Mouse (Mus musculus) midbrain, postnatal 0 days (tissue): ENCODE measurements at regions not wholly inside any gene's neighbourhood (a gene's known extent, or its start where the extent isn't known, plus 50 kb on each side); places are given as distances from the start of the nearest gene placed in this dataset.

Experiments
- ATAC-seq: fragments of 200-750 bp; cut with Nextera tagmentation; 2 replicates; pipeline ENCODE4 v1.8.0; 2017; ENCODE audit warnings: moderate number of reproducible peaks, mild to moderate bottlenecking, moderate TSS enrichment, moderate library complexity; ENCODE audit not compliant: low FRiP score
- DNase-seq: peaks from one replicate; pipeline ENCODE4 v3.0.0-alpha.2; 2015; ENCODE audit warnings: low spot score
- H3K27ac ChIP-seq: fragments of 300-500 bp; sonication (generic); 2 replicates; pipeline ENCODE4 v1.5.1; 2014; ENCODE audit warnings: low read depth, mild to moderate bottlenecking, low read length, mixed read lengths
- H3K27me3 ChIP-seq: fragments of 300-500 bp; sonication (generic); 2 replicates; pipeline ENCODE4 v1.6.1; 2014; ENCODE audit warnings: low read length, control low read depth, mixed read lengths; ENCODE audit not compliant: insufficient read depth
- H3K36me3 ChIP-seq: fragments of 300-500 bp; sonication (generic); 2 replicates; pipeline ENCODE4 v1.6.1; 2014; ENCODE audit warnings: low read length, control low read depth, mixed read lengths; ENCODE audit not compliant: insufficient read depth
- H3K4me1 ChIP-seq: fragments of 300-500 bp; sonication (generic); 2 replicates; pipeline ENCODE4 v1.6.1; 2014; ENCODE audit warnings: mild to moderate bottlenecking, control low read depth, antibody characterized with exemption, low read length, mixed read lengths; ENCODE audit not compliant: insufficient read depth
- H3K4me2 ChIP-seq: fragments of 300-500 bp; sonication (generic); 2 replicates; pipeline ENCODE4 v1.6.1; 2014; ENCODE audit warnings: low read depth, mild to moderate bottlenecking, low read length, mixed read lengths; ENCODE audit not compliant: poor library complexity, severe bottlenecking
- H3K4me3 ChIP-seq: fragments of 300-500 bp; sonication (generic); 2 replicates; pipeline ENCODE4 v1.5.1; 2014; ENCODE audit warnings: low read depth, mild to moderate bottlenecking, low read length, moderate library complexity
- H3K9ac ChIP-seq: fragments of 300-500 bp; sonication (generic); replicated peaks from 2 replicates; pipeline ENCODE4 v1.6.1; 2014; ENCODE audit warnings: mild to moderate bottlenecking, low read length, moderate library complexity, mixed read lengths; ENCODE audit not compliant: poor library complexity, severe bottlenecking
- H3K9me3 ChIP-seq: fragments of 300-500 bp; sonication (generic); 2 replicates; pipeline ENCODE4 v1.6.1; 2016; ENCODE audit warnings: low read length, control low read depth
- CTCF ChIP-seq: IDR thresholded peaks from 2 replicates; pipeline ENCODE4 v1.5.1; 2016; ENCODE audit warnings: antibody characterized with exemption, mild to moderate bottlenecking
- WGBS: fragments of 180-500 bp; shearing (Covaris S2); extraction: QIAGEN DNeasy Blood & Tissue Kit; methylation state at CpG from one replicate; pipeline ENCODE4 v1.1.7; 2014; 5-methylcytosine and 5-hydroxymethylcytosine counted together

GRCm38 (mm10) chr17:85932360-85933132, 212.4 kb downstream of the Srbd1 start:
- Histone ChIP-seq H3K4me3 (no peak overlapping the region), H3K9me3 (no peaks in the 10 kb centered on the region), H3K27ac (no peak overlapping the region), H3K4me2 (no peak overlapping the region), H3K27me3 (no peaks in the 10 kb centered on the region), H3K36me3 (no peaks in the 10 kb centered on the region), H3K9ac (no peak overlapping the region), H3K4me1 (no peaks in the 10 kb centered on the region)
- DNase-seq (no peak), ATAC-seq (no peak)
- TF ChIP-seq CTCF = no peak
- WGBS = 80% methylated on average over 30 of the region's 30 CpGs

DNA sequence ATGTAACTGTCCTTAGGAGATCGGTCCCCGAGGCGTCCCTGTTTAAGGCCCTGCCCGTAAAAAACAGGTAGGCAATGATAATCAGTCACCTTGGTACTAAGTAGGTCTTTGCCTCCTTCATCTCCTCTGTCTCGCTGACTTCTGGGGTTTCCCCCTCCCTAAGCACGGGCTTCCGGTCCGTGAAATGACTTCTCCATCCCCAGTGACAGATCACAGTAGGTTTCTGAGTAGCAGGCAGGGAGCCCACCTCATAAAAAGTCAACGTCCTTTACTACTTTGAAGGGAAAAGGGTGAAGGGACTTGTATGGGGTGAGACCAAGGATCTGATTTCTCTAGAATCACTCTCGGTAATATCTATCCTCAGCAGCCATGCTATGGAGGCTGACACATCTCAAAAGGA, 213.0 kb downstream of the Srbd1 start:
- ATAC-seq (no peak), DNase-seq (no peak)
- H3K9ac ChIP-seq = no peak overlapping the region
- no peak overlapping the region for H3K4me3 ChIP-seq
- no peaks in the 10 kb centered on the region for H3K36me3 ChIP-seq
- no peaks in the 10 kb centered on the region for H3K27me3 ChIP-seq
- 86% methylated on average over 10 of the region's 10 CpGs for WGBS
- no peak for TF ChIP-seq CTCF
- H3K9me3 ChIP-seq = no peaks in the 10 kb centered on the region
- H3K4me2 ChIP-seq = no peak overlapping the region
- H3K27ac ChIP-seq = no peak overlapping the region
- H3K4me1 ChIP-seq = no peaks in the 10 kb centered on the region

GRCm38 (mm10) chr17:85930789-85931188, 214.2 kb downstream of the Srbd1 start:
- Histone ChIP-seq H3K27ac (no peak overlapping the region), H3K9me3 (no peaks in the 10 kb centered on the region), H3K9ac (no peak overlapping the region), H3K4me1 (no peaks in the 10 kb centered on the region), H3K4me2 (no peak overlapping the region), H3K27me3 (no peaks in the 10 kb centered on the region), H3K4me3 (no peak overlapping the region), H3K36me3 (no peaks in the 10 kb centered on the region)
- 89% methylated on average over 5 of the region's 5 CpGs for WGBS
- DNase-seq (no peak), ATAC-seq (no peak)
- no peak for TF ChIP-seq CTCF

GRCm38 (mm10) chr17:85930331-85930730, 214.6 kb downstream of the Srbd1 start:
- Histone ChIP-seq H3K4me2 (no peak overlapping the region), H3K27ac (no peak overlapping the region), H3K4me3 (no peak overlapping the region), H3K9ac (no peak overlapping the region), H3K9me3 (no peaks in the 10 kb centered on the region), H3K4me1 (no peaks in the 10 kb centered on the region), H3K27me3 (no peaks in the 10 kb centered on the region), H3K36me3 (no peaks in the 10 kb centered on the region)
- peak; percentile 27 for DNase-seq
- ATAC-seq = no peak
- no peak for TF ChIP-seq CTCF
- WGBS = 86% methylated on average over 3 of the region's 3 CpGs

DNA sequence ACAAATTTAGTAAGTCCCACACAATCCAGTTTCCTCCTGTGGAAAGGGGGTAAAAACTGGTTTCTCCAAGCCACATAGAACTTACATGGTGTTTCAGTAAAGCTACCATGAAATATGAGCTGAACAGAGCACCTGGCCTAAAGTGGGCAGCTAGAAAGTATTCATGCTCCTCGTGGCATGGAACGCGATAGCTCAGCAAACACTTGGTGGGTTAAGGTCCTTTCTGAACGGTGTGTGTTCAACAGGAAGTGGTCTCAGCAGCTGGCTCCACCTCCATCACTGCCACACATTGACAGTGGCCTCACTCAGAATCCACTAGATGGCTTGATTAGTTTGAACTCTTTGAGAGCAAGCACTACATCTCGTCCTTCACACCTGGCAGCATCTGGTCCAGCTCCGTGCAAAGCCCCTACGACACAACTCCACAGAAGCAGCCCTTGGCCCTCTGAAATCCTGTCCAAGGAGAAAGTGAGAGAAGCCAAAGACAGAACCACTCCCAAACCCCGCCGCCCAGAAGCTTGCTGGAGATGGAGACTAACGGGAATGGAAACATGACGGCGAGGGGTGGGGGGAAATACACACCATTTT, 215.2 kb downstream of the Srbd1 start:
- Histone ChIP-seq H3K4me2 (no peak overlapping the region), H3K4me3 (no peak overlapping the region)
- DNase-seq = no peak

DNA sequence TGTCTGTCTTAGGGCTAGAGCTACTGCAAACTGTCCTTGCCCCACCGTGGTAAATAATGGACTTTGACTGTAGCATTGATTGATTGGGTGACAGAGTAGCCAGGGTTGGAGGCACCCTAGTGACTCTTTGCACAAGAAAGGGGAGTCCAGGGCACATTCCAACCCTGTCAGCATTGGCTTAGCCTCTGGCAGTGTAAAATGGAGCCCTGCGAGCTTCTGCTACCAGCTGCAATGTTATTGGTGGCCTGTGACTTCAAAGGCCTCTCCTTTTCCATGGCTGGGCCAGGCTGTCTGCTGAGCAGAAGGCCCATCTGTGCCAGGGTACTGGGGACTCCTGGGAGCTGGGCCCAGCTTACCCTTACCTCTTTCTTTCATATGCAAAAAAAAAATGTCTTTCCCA, 216.4 kb downstream of the Srbd1 start:
- 37% methylated on average over 2 of the region's 2 CpGs for WGBS
- Histone ChIP-seq H3K9me3 (no peaks in the 10 kb centered on the region), H3K4me2 (no peak overlapping the region), H3K4me1 (no peaks in the 10 kb centered on the region), H3K4me3 (no peak overlapping the region), H3K27ac (no peak overlapping the region), H3K9ac (no peak overlapping the region), H3K27me3 (no peaks in the 10 kb centered on the region), H3K36me3 (no peaks in the 10 kb centered on the region)
- DNase-seq = no peak
- ATAC-seq = no peak
- TF ChIP-seq CTCF = no peak

More for the DNA sequence above, 215.2 kb downstream of the Srbd1 start:
- Histone ChIP-seq H3K9ac (no peak overlapping the region), H3K9me3 (no peaks in the 10 kb centered on the region), H3K27me3 (no peaks in the 10 kb centered on the region), H3K4me1 (no peaks in the 10 kb centered on the region), H3K36me3 (no peaks in the 10 kb centered on the region), H3K27ac (no peak overlapping the region)
- 84% methylated on average over 12 of the region's 12 CpGs for WGBS
- no peak for ATAC-seq
- no peak for TF ChIP-seq CTCF
